Mouse (Mus musculus) mouse embryonic stem cell (cell line): Measurements from ENCODE around the gene Ank2.

Source experiments
- in situ Hi-C, 2 experiments: fragments of 300-500 bp; cut with MboI; formaldehyde crosslinking; loops; 1 replicate in 1 of 2; 3 replicates in 1 of 2; pipeline ENCODE4 v1.14.3; 2019 to 2020; ENCODE audit warnings: low sequenced_read_pairs in 2 of 2, low pct_unique_long_range_greater_than_20kb in 1 of 2, mixed read lengths in 1 of 2; ENCODE audit not compliant: unreplicated experiment in 1 of 2

Ank2 gene

GRCm38 (mm10) chr3:126998008-126998741 lies 501.0 kb downstream of the Ank2 start:
- in situ Hi-C loops = no loop called here

GRCm38 (mm10) chr3:126997391-126998007 lies 501.7 kb downstream of the Ank2 start:
- in situ Hi-C loops = no loop called here

GRCm38 (mm10) chr3:126996721-126997120 lies 502.4 kb downstream of the Ank2 start:
- in situ Hi-C loops = no loop called here

DNA sequence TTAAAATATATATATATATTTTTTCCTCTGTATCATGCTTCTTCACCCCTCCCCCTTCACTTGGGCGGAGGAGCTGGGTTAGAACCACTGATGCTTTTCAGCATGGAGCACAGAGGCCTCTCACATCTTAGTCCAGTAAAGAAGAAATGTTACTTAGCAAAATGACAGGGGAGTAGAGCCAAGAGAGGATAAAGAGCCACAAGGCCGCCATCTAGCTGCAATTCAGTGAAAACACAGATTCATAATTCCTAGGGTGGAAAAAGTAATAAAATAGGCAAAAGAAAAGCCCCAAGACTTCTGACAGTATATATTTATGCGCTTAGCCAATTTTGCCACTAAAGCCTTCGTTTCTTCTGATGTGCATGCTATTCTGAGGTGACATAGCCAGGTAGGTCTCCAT lies 503.2 kb downstream of the Ank2 start:
- in situ Hi-C loops = no loop called here

- in situ Hi-C loops = no loop called here
Measured at GRCm38 (mm10) chr3:126994149-126994548, 505.0 kb downstream of the Ank2 start.

GRCm38 (mm10) chr3:126989936-126990335 lies 509.2 kb downstream of the Ank2 start:
- in situ Hi-C loops = no loop called here

- in situ Hi-C loops = no loop called here
Measured at GRCm38 (mm10) chr3:126986687-126987086, 512.5 kb downstream of the Ank2 start.

GRCm38 (mm10) chr3:126982814-126983213 lies 516.3 kb downstream of the Ank2 start:
- in situ Hi-C loops = no loop called here

- in situ Hi-C loops = no loop called here
Measured at GRCm38 (mm10) chr3:126981163-126981562, 518.0 kb downstream of the Ank2 start.

DNA sequence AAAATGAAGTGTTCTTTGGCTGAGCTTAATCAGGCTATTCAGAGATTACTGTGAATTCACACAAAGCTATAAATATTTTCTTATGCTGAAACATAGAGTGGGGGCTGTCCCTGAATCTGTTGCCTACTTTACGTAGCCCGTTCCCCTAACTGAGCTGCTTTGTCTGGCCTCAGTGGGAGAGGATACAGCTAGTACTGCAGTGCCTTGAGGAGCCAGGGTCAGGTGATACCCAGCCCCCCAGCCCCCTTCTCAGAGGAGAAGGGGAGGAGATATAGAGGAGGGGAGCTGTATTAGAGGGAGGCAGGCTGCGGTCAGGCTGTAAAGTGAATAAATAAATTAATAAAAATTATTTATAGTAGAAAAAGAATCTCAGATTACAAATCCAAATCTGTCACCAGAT lies 519.5 kb downstream of the Ank2 start:
- in situ Hi-C loops = no loop called here

GRCm38 (mm10) chr3:126978768-126979410 lies 520.3 kb downstream of the Ank2 start:
- in situ Hi-C loops = no loop called here

- in situ Hi-C loops = no loop called here
Measured at GRCm38 (mm10) chr3:126977399-126977798, 521.8 kb downstream of the Ank2 start.

DNA sequence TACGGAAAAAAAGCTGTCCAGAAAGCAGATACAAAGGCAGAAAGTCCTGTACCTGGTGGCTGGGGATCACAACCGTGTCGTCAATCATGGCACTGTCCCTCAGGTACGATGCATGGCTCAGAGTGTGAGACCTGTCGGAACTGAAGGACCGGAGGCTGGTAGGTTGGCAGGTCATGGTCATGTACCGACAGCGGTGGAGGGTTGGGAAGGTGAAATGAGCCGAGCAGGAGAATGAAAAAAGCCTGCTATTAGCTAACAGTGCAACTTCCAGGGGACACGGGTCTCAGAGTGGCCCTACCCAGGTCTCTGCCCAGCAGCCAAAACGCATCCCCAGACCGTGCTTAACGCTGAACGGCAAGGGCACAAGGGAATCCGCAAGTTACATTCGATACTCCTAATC lies 522.4 kb downstream of the Ank2 start:
- in situ Hi-C loops = no loop called here

DNA sequence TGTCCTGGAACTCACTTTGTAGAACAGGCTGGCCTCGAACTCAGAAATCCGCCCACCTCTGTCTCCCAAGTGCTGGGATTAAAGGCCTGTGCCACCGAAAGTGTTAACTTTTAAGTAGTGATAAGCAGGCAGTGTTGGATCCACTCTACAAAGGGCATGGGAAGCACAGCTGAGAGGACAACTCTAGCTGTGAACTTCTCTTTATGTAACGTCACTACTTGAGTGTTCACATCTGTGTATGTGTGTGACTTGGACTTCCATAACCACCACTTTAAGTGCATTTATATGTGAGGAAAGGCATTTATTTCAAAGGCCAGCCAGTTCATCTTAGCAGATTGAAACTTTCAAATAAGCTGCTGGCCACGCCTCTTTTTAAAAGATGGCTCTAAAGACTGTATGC lies 523.7 kb downstream of the Ank2 start:
- in situ Hi-C loops = no loop called here

DNA sequence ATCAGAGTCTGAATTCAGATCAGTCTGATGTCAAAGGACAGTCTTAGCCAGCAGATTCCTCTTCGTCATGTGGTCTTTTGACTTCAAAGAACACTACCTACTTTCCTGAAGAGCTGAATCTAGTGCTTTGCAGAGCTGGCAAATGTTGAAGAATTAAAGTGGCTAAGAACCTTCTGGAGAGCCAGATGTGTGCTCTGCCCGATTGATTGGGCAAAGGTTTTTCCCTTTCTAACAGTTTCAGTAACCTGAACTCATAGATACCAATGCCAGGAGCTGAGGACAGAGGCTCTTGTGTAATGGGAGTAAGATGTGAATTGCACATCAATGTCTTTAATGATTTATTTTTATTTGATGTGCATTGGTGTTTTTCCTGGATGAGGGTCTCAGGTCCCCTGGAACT lies 525.6 kb downstream of the Ank2 start:
- in situ Hi-C loops = no loop called here

DNA sequence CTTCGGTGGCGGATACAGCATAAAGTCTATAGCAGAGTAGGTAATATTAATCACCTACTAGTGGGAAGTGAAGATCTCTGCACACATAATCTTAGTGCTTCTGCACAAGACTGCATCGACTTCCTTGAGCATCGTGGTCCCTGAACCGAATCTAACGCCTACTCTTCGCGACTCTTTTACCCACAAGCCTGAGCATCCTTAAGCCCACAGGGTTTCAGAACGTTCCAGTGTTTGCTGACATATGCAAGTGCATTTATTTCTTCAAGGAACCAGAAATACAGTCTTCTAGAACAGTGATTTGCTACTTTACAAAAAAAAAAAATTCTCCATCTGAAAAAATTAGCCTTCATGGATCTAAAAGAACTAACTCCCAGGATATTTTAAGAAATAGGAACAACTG lies 527.6 kb downstream of the Ank2 start:
- in situ Hi-C loops = no loop called here

- in situ Hi-C loops = no loop called here
Measured at GRCm38 (mm10) chr3:126968721-126969120, 530.4 kb downstream of the Ank2 start.

DNA sequence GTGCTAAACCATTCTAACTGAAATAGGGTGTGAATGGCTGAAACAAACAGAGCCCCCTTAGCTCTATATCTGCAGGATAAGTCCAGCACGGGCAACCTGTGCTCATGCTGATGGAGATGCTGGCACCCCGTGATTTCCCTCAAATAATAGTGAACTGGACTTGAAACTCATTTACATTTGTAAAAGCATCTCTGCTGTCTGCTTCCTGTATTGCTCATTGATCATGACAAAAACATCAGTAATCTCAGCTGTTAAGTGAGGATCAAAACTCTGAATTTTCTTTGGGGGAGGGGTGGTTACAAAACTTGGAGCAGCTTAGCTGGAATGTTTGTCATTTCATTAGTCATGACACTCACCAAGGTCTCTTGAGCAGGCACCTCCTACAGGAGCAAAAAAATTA lies 533.4 kb downstream of the Ank2 start:
- in situ Hi-C loops = no loop called here

- in situ Hi-C loops = no loop called here
Measured at GRCm38 (mm10) chr3:126962326-126962725, 536.8 kb downstream of the Ank2 start.

DNA sequence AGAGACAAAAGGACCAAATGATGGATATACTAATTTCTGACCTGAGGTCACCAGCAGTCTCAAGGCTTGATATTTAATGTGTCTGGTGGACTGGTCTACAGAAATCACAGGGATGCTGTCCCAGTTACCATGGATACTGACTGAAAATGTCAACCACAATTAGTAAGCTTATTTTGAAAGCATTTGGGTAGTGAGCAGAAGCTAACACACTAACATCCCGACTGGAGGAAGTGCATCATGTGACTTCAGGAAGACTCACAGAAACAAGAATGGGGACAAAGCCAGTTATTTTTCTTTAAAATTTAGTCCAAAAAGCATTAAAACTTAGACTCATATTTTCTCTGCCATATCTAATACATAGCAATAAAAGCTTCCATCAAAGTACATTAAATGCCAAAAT lies 546.5 kb downstream of the Ank2 start:
- in situ Hi-C loops = no loop called here
